Mouse (Mus musculus): Measurements from ENCODE around the gene Tmem30c. TPM values are rescaled to one million over a fixed set of nuclear protein-coding genes. Genes with fewer than 3 reads are reported as not detected.

The Tmem30c gene
- polyA plus RNA-seq, 1 experiment from 2014 or later, result 0.22 TPM

DNA sequence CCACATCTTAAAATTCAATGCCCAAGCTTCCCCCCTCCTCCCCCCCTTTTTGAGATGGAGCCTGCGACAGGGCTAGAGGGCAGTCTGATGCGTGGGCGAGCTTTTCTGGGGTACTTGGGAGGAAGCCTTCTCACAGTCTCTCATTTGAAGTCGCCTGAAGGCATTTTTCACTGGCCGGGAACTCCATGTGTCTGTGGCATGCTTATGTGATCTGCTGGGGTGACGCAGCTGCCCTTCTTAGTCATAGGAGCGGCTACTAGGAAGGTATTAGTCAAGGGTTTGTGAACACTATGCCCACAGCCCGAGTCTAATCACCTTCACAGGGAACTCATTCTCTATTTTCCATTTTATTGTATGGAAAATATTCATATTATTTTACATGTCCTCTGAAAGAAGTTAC lies 11.2 kb downstream of the Tmem30c start:
- Histone ChIP-seq H3K9me3 (no peaks in the 10 kb centered on the region), H3K36me3 (no peaks in the 10 kb centered on the region), H3K27me3 (no peaks in the 10 kb centered on the region), H3K9ac (no peak overlapping the region), H3K4me3 (no peak overlapping the region), H3K4me2 (no peak overlapping the region), H3K27ac (replicated peaks) (no peak overlapping the region), H3K4me1 (replicated peaks) (no peaks in the 10 kb centered on the region)
- 64% methylated on average over 8 of the region's 8 CpGs for WGBS
- no peak for ATAC-seq (ENCODE audit: low read depth)

DNA sequence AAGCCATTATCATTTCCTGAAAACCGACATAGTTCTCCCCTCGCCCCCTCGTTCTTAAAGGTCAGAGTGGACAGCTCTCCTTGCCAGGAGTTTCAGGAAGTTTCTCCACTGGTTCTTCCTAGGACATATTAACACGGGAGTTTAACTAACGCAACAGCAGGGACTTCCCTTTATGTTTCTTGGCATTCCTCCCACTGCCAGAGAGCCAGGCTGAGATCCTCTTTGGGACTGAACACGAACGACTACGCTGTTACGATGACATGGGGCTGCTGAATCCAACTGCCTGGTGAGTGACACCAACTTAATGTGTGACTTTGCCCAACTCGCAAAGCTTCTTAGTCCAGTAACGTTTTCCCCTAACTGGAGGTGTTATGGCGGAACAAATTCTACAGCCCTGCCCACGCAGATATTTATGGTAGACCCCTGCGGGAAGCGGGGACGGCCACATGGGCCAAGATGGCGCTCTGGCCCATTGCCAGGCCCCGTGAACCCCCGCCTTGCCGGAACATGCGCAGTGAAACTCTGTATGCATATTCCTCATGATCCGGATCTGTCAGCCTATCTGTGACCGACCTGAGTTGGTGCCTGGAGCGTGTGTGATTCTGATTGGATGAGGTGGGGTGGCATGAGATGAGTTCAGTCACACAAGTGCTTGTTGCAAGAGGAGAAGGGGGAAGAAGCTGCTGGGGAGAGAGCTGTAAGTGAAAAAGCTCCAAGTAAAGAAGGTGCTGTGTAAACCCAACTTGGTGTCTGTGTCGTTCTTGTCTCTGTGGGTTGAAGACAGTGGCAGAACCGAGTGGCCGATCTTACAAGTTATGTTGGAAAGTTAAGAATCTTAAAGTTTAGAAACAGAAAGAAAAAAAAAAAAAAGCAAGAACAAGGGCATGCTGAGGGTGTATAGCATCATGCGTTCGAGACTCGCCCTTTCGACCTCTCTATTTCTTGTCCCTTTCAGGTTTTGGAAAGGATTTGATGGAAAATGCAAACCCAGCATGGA lies 12.1 kb downstream of the Tmem30c start:
- no peak overlapping the region for H3K9ac ChIP-seq
- no peaks in the 10 kb centered on the region for H3K36me3 ChIP-seq
- H3K4me1 ChIP-seq (replicated peaks), result no peaks in the 10 kb centered on the region
- no peak overlapping the region for H3K4me2 ChIP-seq
- no peak overlapping the region for H3K27ac ChIP-seq (replicated peaks)
- ATAC-seq (ENCODE audit: low read depth), result no peak
- no peak overlapping the region for H3K4me3 ChIP-seq
- WGBS, result 88% methylated on average over 31 of the region's 31 CpGs
- no peaks in the 10 kb centered on the region for H3K27me3 ChIP-seq
- H3K9me3 ChIP-seq, result no peaks in the 10 kb centered on the region

DNA sequence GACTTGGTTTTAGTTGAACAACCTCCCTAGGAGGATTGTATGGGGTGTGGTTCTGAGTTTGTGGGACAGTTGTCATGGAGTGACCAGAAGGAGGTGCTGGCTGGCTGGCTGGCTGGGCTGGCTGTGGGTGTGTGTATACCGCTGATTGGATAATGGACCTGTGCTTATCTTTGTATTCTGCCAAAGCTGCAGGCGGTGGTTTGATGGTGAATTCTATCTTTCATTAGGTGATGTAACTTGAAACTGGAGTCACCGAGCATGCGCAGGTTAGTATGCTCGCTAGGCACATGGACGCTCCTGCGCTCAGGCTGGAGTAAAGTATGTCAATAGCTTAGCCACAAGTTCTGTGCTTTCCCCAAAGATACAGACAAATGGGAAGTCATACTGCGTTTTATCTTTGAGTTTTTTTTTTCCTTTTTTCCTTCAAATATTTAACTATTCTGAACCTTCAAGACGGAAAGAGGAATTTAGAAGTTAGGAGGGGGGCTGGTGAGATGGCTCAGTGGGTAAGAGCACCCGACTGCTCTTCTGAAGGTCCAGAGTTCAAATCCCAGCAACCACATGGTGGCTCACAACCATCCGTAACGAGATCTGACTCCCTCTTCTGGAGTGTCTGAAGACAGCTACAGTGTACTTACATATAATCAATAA lies 13.6 kb downstream of the Tmem30c start:
- Histone ChIP-seq H3K36me3 (no peaks in the 10 kb centered on the region), H3K27me3 (no peaks in the 10 kb centered on the region), H3K4me3 (no peak overlapping the region), H3K4me1 (replicated peaks) (no peaks in the 10 kb centered on the region), H3K9ac (no peak overlapping the region), H3K27ac (replicated peaks) (no peak overlapping the region), H3K4me2 (no peak overlapping the region), H3K9me3 (no peaks in the 10 kb centered on the region)
- ATAC-seq (ENCODE audit: low read depth), result no peak
- WGBS, result 91% methylated on average over 11 of the region's 12 CpGs

DNA sequence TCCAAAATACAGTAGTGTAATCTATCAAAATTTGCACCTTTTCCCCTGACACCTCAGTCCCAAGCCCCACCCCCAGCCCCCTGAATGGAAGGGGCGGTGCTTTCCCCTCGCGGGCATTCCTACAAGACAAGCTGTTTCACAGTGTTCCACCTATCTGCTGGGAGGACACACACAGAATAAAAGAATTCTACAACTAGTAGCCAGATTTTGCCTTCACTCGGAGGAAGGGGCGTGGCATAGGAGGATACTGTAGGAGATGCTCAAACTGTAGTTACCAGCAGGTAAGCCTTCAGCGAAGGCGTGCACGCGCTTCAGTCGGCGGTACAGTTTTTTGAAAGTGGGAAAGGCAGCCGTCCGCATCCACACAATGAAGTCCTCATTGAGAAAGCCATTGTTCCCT lies 22.9 kb downstream of the Tmem30c start:
- Histone ChIP-seq H3K9me3 (no peaks in the 10 kb centered on the region), H3K27me3 (no peaks in the 10 kb centered on the region), H3K36me3 (no peaks in the 10 kb centered on the region), H3K4me1 (replicated peaks) (no peaks in the 10 kb centered on the region), H3K9ac (no peak overlapping the region), H3K4me3 (no peak overlapping the region), H3K27ac (replicated peaks) (no peak overlapping the region), H3K4me2 (no peak overlapping the region)
- 95% methylated on average over 13 of the region's 13 CpGs for WGBS
- ATAC-seq (ENCODE audit: low read depth), result no peak

DNA sequence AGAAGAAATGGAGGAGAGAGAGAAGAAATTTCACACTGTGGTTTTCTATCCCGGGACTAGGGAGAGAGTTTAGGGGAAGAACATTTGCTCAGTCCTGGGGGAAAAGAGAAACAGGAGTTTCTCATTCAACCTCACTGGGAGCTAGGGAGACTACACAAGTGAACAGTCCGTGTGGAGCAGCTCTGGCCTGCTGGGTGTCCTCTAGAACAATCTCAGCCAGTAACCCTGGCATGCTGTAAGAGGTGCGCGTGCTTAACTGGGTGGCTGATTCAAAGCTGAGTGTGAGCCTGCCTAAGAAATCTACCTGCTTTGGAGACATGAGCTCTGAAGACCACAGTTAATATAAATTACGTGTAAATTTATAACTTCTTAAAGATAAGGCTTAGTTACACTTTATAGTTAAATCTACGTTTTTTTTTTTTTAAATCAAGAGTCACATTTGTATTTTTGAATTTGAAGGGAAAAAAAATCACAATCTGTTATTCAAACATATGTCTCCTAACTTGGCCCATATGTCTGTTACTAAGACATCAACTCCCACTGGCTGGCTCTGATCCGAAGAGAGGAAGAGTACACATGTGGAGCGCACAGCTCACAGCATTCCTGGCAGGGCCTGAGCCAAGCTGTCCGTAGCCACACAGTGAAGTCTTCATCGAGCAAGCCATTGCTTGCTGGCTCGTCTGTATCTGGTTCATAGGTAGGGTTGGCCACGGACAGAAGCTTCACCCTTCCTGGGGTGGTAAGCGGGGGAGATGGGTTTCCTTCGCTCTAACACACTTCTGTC lies 24.4 kb downstream of the Tmem30c start:
- Histone ChIP-seq H3K9me3 (no peaks in the 10 kb centered on the region), H3K4me2 (no peak overlapping the region), H3K4me3 (no peak overlapping the region), H3K36me3 (no peaks in the 10 kb centered on the region), H3K4me1 (replicated peaks) (no peaks in the 10 kb centered on the region), H3K27ac (replicated peaks) (no peak overlapping the region), H3K9ac (no peak overlapping the region), H3K27me3 (no peaks in the 10 kb centered on the region)
- 89% methylated on average over 14 of the region's 14 CpGs for WGBS
- no peak for ATAC-seq (ENCODE audit: low read depth)

DNA sequence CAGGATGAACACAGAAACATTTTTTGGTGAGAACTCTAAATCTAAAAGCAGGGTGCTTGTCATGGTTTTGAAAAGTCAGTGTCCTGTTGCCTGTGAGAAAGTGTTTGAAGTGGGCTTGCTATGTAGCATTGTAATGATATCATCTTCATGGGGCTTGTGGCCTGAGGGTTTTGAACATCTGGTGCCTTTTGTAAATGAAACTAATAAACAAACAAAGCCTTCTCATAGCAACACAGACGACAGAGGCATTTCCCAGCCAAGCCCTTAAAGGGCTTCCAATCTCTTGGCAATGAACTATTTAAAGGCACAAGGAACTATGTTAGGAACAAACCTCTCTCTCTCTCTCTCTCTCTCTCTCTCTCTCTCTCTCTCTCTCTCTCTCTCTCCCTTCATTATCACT lies 25.6 kb downstream of the Tmem30c start:
- WGBS, result 15% methylated on average over 1 of the region's 1 CpGs
- H3K9ac ChIP-seq, result no peak overlapping the region
- no peaks in the 10 kb centered on the region for H3K36me3 ChIP-seq
- no peaks in the 10 kb centered on the region for H3K27me3 ChIP-seq
- H3K27ac ChIP-seq (replicated peaks), result no peak overlapping the region
- no peak overlapping the region for H3K4me3 ChIP-seq
- no peaks in the 10 kb centered on the region for H3K4me1 ChIP-seq (replicated peaks)
- no peak overlapping the region for H3K4me2 ChIP-seq
- ATAC-seq (ENCODE audit: low read depth), result no peak
- no peaks in the 10 kb centered on the region for H3K9me3 ChIP-seq

DNA sequence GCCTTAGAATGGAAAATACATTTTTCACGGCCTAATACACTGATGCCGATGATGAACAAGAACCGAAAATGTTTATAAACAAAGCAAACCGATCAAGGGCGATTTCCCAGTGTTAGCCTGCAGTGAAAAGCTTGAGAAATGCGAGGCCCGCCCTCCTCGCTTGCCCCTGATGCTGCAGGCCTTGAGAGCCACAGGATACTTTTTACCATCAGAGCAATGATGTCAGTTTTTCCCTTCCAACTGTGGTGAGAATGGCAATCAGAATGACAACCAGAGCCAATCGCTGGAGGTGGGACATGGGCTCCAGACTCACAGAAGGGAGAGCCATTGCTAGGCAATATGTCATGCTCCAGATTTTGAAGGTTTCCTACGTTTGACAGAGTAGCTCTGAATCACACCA lies 32.5 kb downstream of the Tmem30c start:
- Histone ChIP-seq H3K4me2 (no peak overlapping the region), H3K9me3 (no peaks in the 10 kb centered on the region)
- WGBS, result 88% methylated on average over 10 of the region's 10 CpGs

DNA sequence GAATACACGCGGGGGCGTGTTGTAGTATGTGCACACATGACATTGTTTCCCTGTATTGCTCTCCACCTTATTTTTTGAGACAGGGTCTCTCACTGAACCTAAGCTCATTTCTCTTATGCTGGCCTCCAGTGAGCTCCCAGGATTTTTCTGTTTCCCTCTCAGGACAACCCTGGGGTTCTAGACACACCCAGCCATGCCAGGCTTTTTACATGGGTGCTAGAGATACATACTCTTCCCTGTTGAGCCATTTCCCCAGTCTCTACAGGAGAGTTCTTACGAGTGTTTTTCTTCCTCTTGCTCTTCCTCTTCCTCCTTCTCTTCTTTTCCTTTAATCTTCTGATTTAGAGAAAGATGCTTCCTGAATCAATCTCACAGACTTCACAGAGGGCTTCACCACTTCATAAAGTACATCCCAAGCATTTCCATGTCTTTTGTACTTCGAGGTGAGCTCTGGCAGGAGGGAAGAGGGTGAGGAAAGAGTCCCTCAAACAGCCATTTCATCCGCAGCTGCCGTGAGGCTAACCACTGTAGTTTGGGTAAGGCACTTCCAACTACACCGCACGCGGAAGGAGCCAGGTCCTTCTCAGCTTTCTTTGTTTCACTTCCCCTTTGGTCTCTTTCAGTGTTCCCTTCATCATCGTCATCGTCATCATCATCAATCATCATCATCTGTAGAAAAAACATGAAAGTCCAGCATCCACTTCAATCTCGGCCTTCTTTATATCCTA lies 33.1 kb downstream of the Tmem30c start:
- no peak overlapping the region for H3K9ac ChIP-seq
- no peak overlapping the region for H3K4me2 ChIP-seq
- H3K27ac ChIP-seq (replicated peaks), result no peak overlapping the region
- no peaks in the 10 kb centered on the region for H3K4me1 ChIP-seq (replicated peaks)
- ATAC-seq (ENCODE audit: low read depth), result no peak
- H3K36me3 ChIP-seq, result no peaks in the 10 kb centered on the region
- H3K4me3 ChIP-seq, result no peak overlapping the region
- no peaks in the 10 kb centered on the region for H3K9me3 ChIP-seq
- 89% methylated on average over 13 of the region's 13 CpGs for WGBS
- no peaks in the 10 kb centered on the region for H3K27me3 ChIP-seq

More for the DNA sequence above, 32.5 kb downstream of the Tmem30c start:
- Histone ChIP-seq H3K27ac (replicated peaks) (no peak overlapping the region), H3K27me3 (no peaks in the 10 kb centered on the region), H3K4me1 (replicated peaks) (no peaks in the 10 kb centered on the region), H3K4me3 (no peak overlapping the region), H3K36me3 (no peaks in the 10 kb centered on the region), H3K9ac (no peak overlapping the region)
- no peak for ATAC-seq (ENCODE audit: low read depth)

DNA sequence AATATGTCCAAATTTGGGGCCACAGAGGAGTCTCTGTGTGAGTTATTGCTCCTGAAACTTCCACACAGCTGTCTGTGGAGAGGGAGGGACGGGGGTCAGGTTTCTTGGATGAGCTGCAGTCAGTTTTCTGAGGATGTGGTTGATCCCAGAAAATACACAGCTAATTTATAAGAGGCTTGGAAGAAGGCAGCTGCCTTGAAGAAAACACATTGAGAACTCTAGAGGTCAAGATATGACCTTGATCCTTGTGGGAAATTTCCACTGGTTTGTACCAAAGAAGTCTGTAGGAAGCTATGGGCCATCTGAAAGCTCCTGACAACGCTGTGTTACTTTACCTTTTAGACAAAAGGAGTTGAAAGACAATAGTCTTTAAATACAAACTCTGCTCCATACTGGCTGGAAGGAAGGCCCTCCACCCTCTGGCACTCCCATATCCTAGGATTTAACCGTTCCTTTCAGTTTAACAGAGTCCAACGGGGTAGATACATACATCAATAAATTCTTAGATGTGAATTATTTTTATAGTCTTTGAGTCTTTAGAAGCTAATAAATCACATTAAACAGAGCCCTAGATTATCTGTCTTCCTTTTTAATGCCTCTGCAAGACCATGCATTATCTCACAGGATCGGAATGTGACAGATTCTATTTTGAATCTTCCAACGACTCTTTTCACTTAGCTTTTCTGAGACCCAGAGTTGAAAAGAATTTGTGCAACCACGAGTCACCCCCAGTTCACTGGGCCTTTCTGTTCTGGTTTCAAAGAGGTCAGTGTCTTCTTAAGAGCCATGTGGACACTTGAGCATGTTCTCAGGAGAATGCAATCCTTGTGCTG lies 40.9 kb downstream of the Tmem30c start:
- Histone ChIP-seq H3K4me1 (replicated peaks) (no peaks in the 10 kb centered on the region), H3K36me3 (no peaks in the 10 kb centered on the region), H3K9ac (no peak overlapping the region), H3K4me2 (no peak overlapping the region), H3K4me3 (no peak overlapping the region), H3K27me3 (no peaks in the 10 kb centered on the region), H3K9me3 (no peaks in the 10 kb centered on the region), H3K27ac (replicated peaks) (no peak overlapping the region)
- ATAC-seq (ENCODE audit: low read depth), result no peak
- 35% methylated on average over 7 of the region's 7 CpGs for WGBS

DNA sequence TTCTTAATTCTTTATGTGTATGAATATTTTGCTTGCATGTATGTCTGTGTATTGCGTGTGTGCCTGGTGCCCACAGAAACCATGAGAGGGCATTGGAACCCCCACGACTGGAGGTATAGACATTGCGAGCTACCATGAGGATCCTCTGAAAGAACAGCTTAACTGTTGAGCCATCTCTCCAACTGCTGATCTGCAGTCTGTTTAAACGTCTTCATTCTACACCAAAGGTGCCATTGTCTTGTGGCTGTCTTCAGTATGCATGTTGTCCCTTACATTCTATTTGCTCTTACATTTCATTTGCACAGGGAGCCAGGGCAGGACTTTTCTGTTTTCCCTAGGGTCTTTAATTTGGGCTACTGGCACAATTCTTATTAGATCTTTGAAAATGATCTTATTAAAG lies 41.7 kb downstream of the Tmem30c start:
- Histone ChIP-seq H3K4me1 (replicated peaks) (no peaks in the 10 kb centered on the region), H3K27ac (replicated peaks) (no peak overlapping the region), H3K9ac (no peak overlapping the region), H3K27me3 (no peaks in the 10 kb centered on the region), H3K4me2 (no peak overlapping the region), H3K4me3 (no peak overlapping the region), H3K9me3 (no peaks in the 10 kb centered on the region), H3K36me3 (no peaks in the 10 kb centered on the region)
- WGBS, result 85% methylated on average over 4 of the region's 4 CpGs
- no peak for ATAC-seq (ENCODE audit: low read depth)

DNA sequence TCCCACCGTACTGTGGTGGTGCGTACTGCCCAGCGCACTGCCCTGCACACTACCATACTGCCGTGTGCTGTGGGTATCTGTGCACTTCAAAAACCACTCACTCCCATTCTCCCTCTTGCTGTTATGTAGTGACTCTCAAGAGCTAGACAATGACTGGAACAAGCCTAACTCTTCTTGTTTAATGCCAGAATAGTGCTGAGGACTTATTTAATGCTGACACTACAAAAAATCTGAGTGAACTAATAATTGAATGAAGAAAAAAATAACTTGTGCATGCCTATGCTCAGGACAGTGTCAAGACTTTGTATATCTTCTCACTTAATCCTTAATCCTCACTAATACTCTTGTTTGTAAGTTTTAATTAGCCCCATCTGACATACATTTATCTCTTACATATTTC lies 45.2 kb downstream of the Tmem30c start:
- Histone ChIP-seq H3K9me3 (no peaks in the 10 kb centered on the region), H3K4me2 (no peak overlapping the region), H3K27ac (replicated peaks) (no peak overlapping the region), H3K4me3 (no peak overlapping the region), H3K27me3 (no peaks in the 10 kb centered on the region), H3K4me1 (replicated peaks) (no peaks in the 10 kb centered on the region), H3K9ac (no peak overlapping the region), H3K36me3 (no peaks in the 10 kb centered on the region)
- ATAC-seq (ENCODE audit: low read depth), result no peak
- 92% methylated on average over 4 of the region's 4 CpGs for WGBS

Data from neural tube, embryonic 13.5 days (tissue).